Mouse (Mus musculus) limb, embryonic 15.5 days (tissue): ENCODE data around the gene Eral1. TPM values are rescaled to one million over a fixed set of nuclear protein-coding genes. Genes with fewer than 3 reads are reported as not detected.

Experiments used
- ATAC-seq: fragments of 200-750 bp; cut with Nextera tagmentation; 2 replicates; pipeline ENCODE4 v1.8.0; 2017; ENCODE audit warnings: low read depth, moderate TSS enrichment; ENCODE audit not compliant: insufficient number of reproducible peaks, low FRiP score, low TSS enrichment
- H3K27ac ChIP-seq: fragments of 300-500 bp; sonication (generic); 2 replicates; pipeline ENCODE4 v1.5.1; 2015; ENCODE audit warnings: moderate library complexity, mild to moderate bottlenecking, inconsistent platforms
- H3K27me3 ChIP-seq: fragments of 300-500 bp; sonication (generic); 2 replicates; pipeline ENCODE4 v1.6.1; 2015; ENCODE audit warnings: inconsistent platforms
- H3K36me3 ChIP-seq: fragments of 300-500 bp; sonication (generic); 2 replicates; pipeline ENCODE4 v1.6.1; 2015; ENCODE audit warnings: inconsistent platforms
- H3K4me1 ChIP-seq: fragments of 300-500 bp; sonication (generic); 2 replicates; pipeline ENCODE4 v1.6.1; 2015; ENCODE audit warnings: inconsistent platforms
- H3K4me2 ChIP-seq: fragments of 300-500 bp; sonication (generic); 2 replicates; pipeline ENCODE4 v1.6.1; 2015; ENCODE audit warnings: mild to moderate bottlenecking, inconsistent platforms
- H3K4me3 ChIP-seq: fragments of 300-500 bp; sonication (generic); 2 replicates; pipeline ENCODE4 v1.5.1; 2015; ENCODE audit warnings: mild to moderate bottlenecking, inconsistent platforms
- H3K9ac ChIP-seq: fragments of 300-500 bp; sonication (generic); 2 replicates; pipeline ENCODE4 v1.6.1; 2015; ENCODE audit warnings: inconsistent platforms
- H3K9me3 ChIP-seq: fragments of 300-500 bp; sonication (generic); 2 replicates; pipeline ENCODE4 v1.6.1; 2016; ENCODE audit warnings: inconsistent platforms
- WGBS: fragments of 180-500 bp; shearing (Covaris S2); methylation state at CpG from one replicate; pipeline ENCODE4 v1.1.7; 2015; 5-methylcytosine and 5-hydroxymethylcytosine counted together
- polyA plus RNA-seq: library from polyadenylated mRNA; unstranded; fragments of >200 nt; fragmentation: Nextera tagmentation; extraction: Ambion mirVana; gene quantifications from 2 replicates; pipeline ENCODE4 v1.2.1, GENCODE M21; 2015

The Eral1 gene
- polyA plus RNA-seq, result 30.6 and 33.7 TPM in 2 replicates

- peak; percentile 93 for ATAC-seq
- Histone ChIP-seq H3K27ac (peak within 1 kb of the TSS; percentile 84), H3K9ac (peak within 1 kb of the TSS; percentile 69), H3K36me3 (peaks cover 27% of the 10 kb centered on the region), H3K9me3 (no peaks in the 10 kb centered on the region), H3K4me2 (peak within 1 kb of the TSS; percentile 78), H3K4me1 (peaks cover 12% of the 10 kb centered on the region), H3K27me3 (no peaks in the 10 kb centered on the region), H3K4me3 (peak within 1 kb of the TSS; percentile 83)
- 1% methylated on average over 42 of the region's 42 CpGs for WGBS
These were observed at the start of gene Eral1 for GRCm38 (mm10) chr11:78079961-78080921. Gene Eral1, minus strand, starts transcription at chr11:78080383.

GRCm38 (mm10) chr11:78129458-78129857 is 49.3 kb upstream of the Eral1 start:
- WGBS, result 62% methylated on average over 8 of the region's 8 CpGs
- no peak overlapping the region for H3K4me3 ChIP-seq
- H3K27ac ChIP-seq, result no peak overlapping the region
- H3K9ac ChIP-seq, result no peak overlapping the region
- H3K4me2 ChIP-seq, result no peak overlapping the region
- no peaks in the 10 kb centered on the region for H3K27me3 ChIP-seq
- no peaks in the 10 kb centered on the region for H3K9me3 ChIP-seq
- no peaks in the 10 kb centered on the region for H3K36me3 ChIP-seq
- no peak for ATAC-seq
- peaks cover 8% of the 10 kb centered on the region; the same call in 1 of the 2 replicates for H3K4me1 ChIP-seq

- no peak overlapping the region for H3K4me3 ChIP-seq
These were observed 46.6 kb upstream of the Eral1 start for GRCm38 (mm10) chr11:78126739-78127138.

GRCm38 (mm10) chr11:78125691-78126090 is 45.5 kb upstream of the Eral1 start:
- no peak overlapping the region for H3K4me2 ChIP-seq
- ATAC-seq, result no peak
- H3K27me3 ChIP-seq, result no peaks in the 10 kb centered on the region
- H3K9me3 ChIP-seq, result no peaks in the 10 kb centered on the region
- H3K36me3 ChIP-seq, result no peaks in the 10 kb centered on the region
- no peak overlapping the region for H3K27ac ChIP-seq
- H3K4me1 ChIP-seq, result peaks cover 8% of the 10 kb centered on the region; the same call in 1 of the 2 replicates
- 49% methylated on average over 6 of the region's 6 CpGs for WGBS
- H3K9ac ChIP-seq, result no peak overlapping the region
- no peak overlapping the region for H3K4me3 ChIP-seq

More at GRCm38 (mm10) chr11:78126739-78127138, 46.6 kb upstream of the Eral1 start:
- Histone ChIP-seq H3K27ac (no peak overlapping the region), H3K4me2 (no peak overlapping the region), H3K9me3 (no peaks in the 10 kb centered on the region), H3K4me1 (peaks cover 8% of the 10 kb centered on the region; the same call in 1 of the 2 replicates), H3K27me3 (no peaks in the 10 kb centered on the region), H3K36me3 (no peaks in the 10 kb centered on the region), H3K9ac (no peak overlapping the region)
- ATAC-seq, result no peak
- WGBS, result 63% methylated on average over 4 of the region's 4 CpGs

GRCm38 (mm10) chr11:78123782-78124181 is 43.6 kb upstream of the Eral1 start:
- H3K27me3 ChIP-seq, result no peaks in the 10 kb centered on the region
- no peak for ATAC-seq
- no peak overlapping the region for H3K4me2 ChIP-seq
- peaks cover 11% of the 10 kb centered on the region; the same call in 1 of the 2 replicates for H3K4me1 ChIP-seq
- no peaks in the 10 kb centered on the region for H3K9me3 ChIP-seq
- H3K27ac ChIP-seq, result no peak overlapping the region
- no peak overlapping the region for H3K9ac ChIP-seq
- no peak overlapping the region for H3K4me3 ChIP-seq
- H3K36me3 ChIP-seq, result no peaks in the 10 kb centered on the region

GRCm38 (mm10) chr11:78122815-78123214 is 42.6 kb upstream of the Eral1 start:
- no peaks in the 10 kb centered on the region for H3K9me3 ChIP-seq
- no peak for ATAC-seq
- H3K27me3 ChIP-seq, result no peaks in the 10 kb centered on the region
- H3K4me2 ChIP-seq, result no peak overlapping the region
- H3K4me1 ChIP-seq, result peaks cover 11% of the 10 kb centered on the region; the same call in 1 of the 2 replicates
- H3K27ac ChIP-seq, result no peak overlapping the region
- H3K9ac ChIP-seq, result no peak overlapping the region
- no peak overlapping the region for H3K4me3 ChIP-seq
- WGBS, result 90% methylated on average over 4 of the region's 4 CpGs
- no peaks in the 10 kb centered on the region for H3K36me3 ChIP-seq

- no peak overlapping the region for H3K9ac ChIP-seq
- no peak overlapping the region for H3K4me2 ChIP-seq
- H3K9me3 ChIP-seq, result no peaks in the 10 kb centered on the region
- H3K36me3 ChIP-seq, result no peaks in the 10 kb centered on the region
- H3K27ac ChIP-seq, result no peak overlapping the region
- no peaks in the 10 kb centered on the region for H3K27me3 ChIP-seq
- no peak overlapping the region for H3K4me3 ChIP-seq
- H3K4me1 ChIP-seq, result peaks cover 10% of the 10 kb centered on the region
- WGBS, result 72% methylated on average over 5 of the region's 5 CpGs
- no peak for ATAC-seq
These were observed 41.0 kb upstream of the Eral1 start for GRCm38 (mm10) chr11:78121176-78121575.

GRCm38 (mm10) chr11:78119898-78120297 is 39.7 kb upstream of the Eral1 start:
- H3K4me3 ChIP-seq, result no peak overlapping the region

GRCm38 (mm10) chr11:78118467-78118866 is 38.3 kb upstream of the Eral1 start:
- no peak for ATAC-seq
- H3K9me3 ChIP-seq, result no peaks in the 10 kb centered on the region
- no peaks in the 10 kb centered on the region for H3K27me3 ChIP-seq

More at GRCm38 (mm10) chr11:78119898-78120297, 39.7 kb upstream of the Eral1 start:
- Histone ChIP-seq H3K9ac (no peak overlapping the region), H3K9me3 (no peaks in the 10 kb centered on the region), H3K4me2 (no peak overlapping the region), H3K36me3 (no peaks in the 10 kb centered on the region), H3K27ac (no peak overlapping the region), H3K27me3 (no peaks in the 10 kb centered on the region), H3K4me1 (peaks cover 15% of the 10 kb centered on the region)
- WGBS, result 81% methylated on average over 8 of the region's 8 CpGs
- ATAC-seq, result no peak

GRCm38 (mm10) chr11:78116146-78116410 is 35.9 kb upstream of the Eral1 start:
- Histone ChIP-seq H3K4me1 (peaks cover 23% of the 10 kb centered on the region), H3K9me3 (no peaks in the 10 kb centered on the region), H3K4me2 (peak overlapping the region; percentile 75), H3K9ac (no peak overlapping the region), H3K36me3 (no peaks in the 10 kb centered on the region), H3K27ac (peak overlapping the region; percentile 82; the same call in 1 of the 2 replicates), H3K27me3 (no peaks in the 10 kb centered on the region), H3K4me3 (peak overlapping the region; percentile 66)
- no peak for ATAC-seq
- 9% methylated on average over 5 of the region's 5 CpGs for WGBS

More at GRCm38 (mm10) chr11:78118467-78118866, 38.3 kb upstream of the Eral1 start:
- Histone ChIP-seq H3K27ac (no peak overlapping the region), H3K36me3 (no peaks in the 10 kb centered on the region), H3K9ac (no peak overlapping the region), H3K4me2 (no peak overlapping the region), H3K4me1 (peaks cover 23% of the 10 kb centered on the region), H3K4me3 (no peak overlapping the region)

- peak overlapping the region; percentile 61 for H3K9ac ChIP-seq
- H3K4me1 ChIP-seq, result peaks cover 23% of the 10 kb centered on the region
- under 1% methylated on average over 36 of the region's 37 CpGs for WGBS
- H3K27me3 ChIP-seq, result no peaks in the 10 kb centered on the region
- H3K36me3 ChIP-seq, result no peaks in the 10 kb centered on the region
- H3K4me3 ChIP-seq, result peak overlapping the region; percentile 66
- no peaks in the 10 kb centered on the region for H3K9me3 ChIP-seq
- H3K27ac ChIP-seq, result peak overlapping the region; percentile 82
- peak overlapping the region; percentile 75 for H3K4me2 ChIP-seq
- ATAC-seq, result peak; percentile 100
These were observed 35.4 kb upstream of the Eral1 start for GRCm38 (mm10) chr11:78115367-78116145.
